Mouse (Mus musculus) brain, adult 10 weeks (tissue): ENCODE measurements around the gene Prr23a2. TPM values are rescaled to one million over a fixed set of nuclear protein-coding genes. Genes with fewer than 3 reads are reported as not detected.

Experiments used
- polyA plus RNA-seq: library from polyadenylated mRNA; stranded (reverse); fragments of 350-450 nt; fragmentation: Illumina TruSeq; extraction: RNeasy Lipid Tissue Mini Kit (QIAGEN cat#74804); gene quantifications from one replicate; pipeline ENCODE4 v1.2.3, GENCODE M21; 2015; ENCODE audit warnings: low read depth, low replicate concordance

The Prr23a2 gene
- not detected for polyA plus RNA-seq

GRCm38 (mm10) chr9:98856210-98856609 lies at the start of gene Prr23a2:
TSS of gene Prr23a2 (plus strand) at chr9:98856494.

DNA sequence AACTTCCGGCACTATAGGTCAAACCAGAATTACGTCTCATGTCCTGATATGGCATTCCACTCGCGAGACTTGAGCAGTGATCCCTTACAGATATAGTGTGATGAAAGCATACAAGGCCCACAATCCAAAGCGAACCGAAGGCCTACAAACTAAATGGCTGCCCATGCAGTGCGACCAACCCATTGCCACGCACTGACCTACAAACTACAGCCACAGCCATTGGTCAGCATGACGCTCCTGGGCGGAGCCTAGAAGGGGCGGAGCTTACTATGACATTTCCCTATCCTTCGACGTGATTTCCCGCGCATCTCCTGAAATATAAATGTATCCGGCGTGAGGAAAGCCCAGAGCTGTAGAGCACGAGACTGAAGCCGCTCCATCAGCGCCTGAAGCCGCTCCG lies 14.2 kb upstream of the Prr23a2 start, which contains the start of gene Prr23a1:
TSS of gene Prr23a1 (plus strand) at position 387 of the 400 bp plus-strand sequence.

DNA sequence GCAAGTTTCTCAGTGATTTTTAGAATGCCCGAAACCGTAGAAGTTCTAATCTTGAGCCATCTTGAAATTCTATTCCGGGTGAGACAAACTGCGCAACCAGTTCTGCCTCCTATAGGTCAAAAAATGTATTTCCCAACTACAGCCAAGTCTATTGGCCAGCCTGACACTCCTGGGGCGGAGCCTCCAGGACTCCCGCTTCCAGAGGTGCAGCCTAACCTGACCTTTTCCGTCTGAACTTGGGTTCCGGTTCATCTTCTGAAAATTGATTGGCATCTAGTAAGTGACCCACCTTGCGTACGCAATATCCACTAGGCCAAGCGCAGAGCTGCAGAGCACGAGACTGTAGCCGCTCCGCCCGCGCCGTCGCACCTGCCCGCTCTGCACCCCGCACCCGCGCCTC lies 8.3 kb downstream of the Prr23a2 start, which contains the start of gene Prr23a3:
TSS of gene Prr23a3 (plus strand) at position 197 of the 400 bp plus-strand sequence.

DNA sequence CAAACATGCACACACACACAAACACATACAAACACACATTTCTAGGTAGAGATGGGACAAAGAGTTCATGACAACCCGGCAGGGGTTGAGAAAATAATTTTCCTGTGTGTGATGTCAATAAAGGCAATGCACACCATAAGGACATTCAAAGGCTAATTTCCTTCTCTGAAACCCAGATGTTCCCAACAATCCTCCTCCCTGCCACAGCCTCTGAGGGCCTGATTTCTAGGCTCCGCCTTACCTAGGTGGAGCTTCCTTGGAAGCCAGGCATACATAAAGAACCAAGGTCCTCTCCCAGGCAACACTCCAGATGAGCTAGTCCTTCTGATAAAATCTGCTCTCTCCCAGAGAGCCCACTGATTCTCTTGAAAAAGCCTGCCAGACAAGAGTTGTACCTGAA lies 46.5 kb downstream of the Prr23a2 start, which contains the start of gene 7420426K07Rik:
TSS of gene 7420426K07Rik (plus strand) at position 301 of the 400 bp plus-strand sequence.

Other genes with a start within 250 kb of the Prr23a2 start
- gene Prr23a1, start 14.0 kb upstream of the Prr23a2 start, polyA plus RNA-seq, result not detected
- not detected for gene Prr23a3, start 8.3 kb downstream of the Prr23a2 start, polyA plus RNA-seq
- gene 7420426K07Rik, start 46.6 kb downstream of the Prr23a2 start, polyA plus RNA-seq, result not detected
- 0.57 TPM for gene Foxl2, start 98.8 kb downstream of the Prr23a2 start, polyA plus RNA-seq
- 43.7 TPM for gene Faim, start 129.9 kb downstream of the Prr23a2 start, polyA plus RNA-seq
- not detected for gene Gm1123, start 179.2 kb downstream of the Prr23a2 start, polyA plus RNA-seq